Mouse (Mus musculus): ENCODE measurements around the gene Mrps33. TPM values are rescaled to one million over a fixed set of nuclear protein-coding genes. Genes with fewer than 3 reads are reported as not detected.

Mrps33 gene
- total RNA-seq, 1 experiment from 2014 or later = 62.5 TPM

- peak; percentile 83 for ATAC-seq (replicated peaks; ENCODE audit: low read depth, poor library complexity, severe bottlenecking)
These were observed 28.8 kb downstream of the Mrps33 start for GRCm38 (mm10) chr6:39781766-39782530.

- ATAC-seq (replicated peaks; ENCODE audit: low read depth, poor library complexity, severe bottlenecking) = peak; percentile 22; the same call in 1 of the 2 replicates
These were observed 29.7 kb downstream of the Mrps33 start for GRCm38 (mm10) chr6:39780857-39781666.

GRCm38 (mm10) chr6:39778506-39778905 lies 32.3 kb downstream of the Mrps33 start:
- ATAC-seq (replicated peaks; ENCODE audit: low read depth, poor library complexity, severe bottlenecking) = no peak

DNA sequence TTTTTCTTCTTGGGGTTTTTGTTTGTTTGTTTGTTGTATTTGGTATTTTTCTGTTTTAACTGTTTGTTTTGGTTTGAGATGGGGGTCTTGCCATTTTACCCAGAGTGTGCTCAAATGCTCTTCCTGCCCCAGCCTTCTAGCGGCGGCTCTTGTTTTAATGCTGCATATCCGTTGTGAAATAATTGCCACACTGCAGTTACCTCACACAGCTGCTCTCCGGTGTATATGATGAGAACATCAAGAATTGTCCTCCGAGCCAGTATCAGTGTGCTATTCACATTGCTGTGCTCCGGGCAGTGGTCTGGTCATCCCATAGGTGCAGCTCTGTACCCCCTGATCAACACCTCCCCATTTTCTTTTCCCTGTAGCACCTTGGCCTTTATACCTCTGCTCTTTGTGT lies 34.5 kb downstream of the Mrps33 start:
- ATAC-seq (replicated peaks; ENCODE audit: low read depth, poor library complexity, severe bottlenecking) = no peak

GRCm38 (mm10) chr6:39775029-39775428 lies 35.8 kb downstream of the Mrps33 start:
- ATAC-seq (replicated peaks; ENCODE audit: low read depth, poor library complexity, severe bottlenecking) = no peak

DNA sequence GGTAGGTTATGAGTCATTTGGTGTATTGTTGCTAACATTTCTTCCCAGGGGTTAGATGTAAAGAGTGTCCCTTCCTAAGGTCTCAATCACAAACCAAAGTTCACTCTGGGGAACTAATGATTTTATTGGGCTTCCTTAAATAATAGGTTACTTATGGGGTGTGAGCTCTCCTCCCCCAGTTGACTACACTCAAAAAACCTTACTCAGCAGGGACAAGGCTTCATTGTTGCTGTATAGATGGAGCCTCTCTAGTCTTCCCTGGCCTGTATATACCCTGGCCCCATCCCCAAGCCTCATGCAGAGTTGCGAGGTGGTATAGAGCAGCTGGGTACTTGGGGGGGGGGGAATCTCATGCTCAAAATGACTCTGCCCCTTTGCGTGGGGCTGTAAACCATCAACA lies 53.6 kb downstream of the Mrps33 start:
- no peak for ATAC-seq (replicated peaks; ENCODE audit: low read depth, poor library complexity, severe bottlenecking)

Other genes starting within 250 kb of the Mrps33 start
- 7.7 and 9.6 TPM in 2 replicates for gene Adck2, start 237.1 kb downstream of the Mrps33 start, total RNA-seq (2017)
- gene Gm42420, start 225.2 kb downstream of the Mrps33 start, total RNA-seq (2017) = 2.3 TPM in 1 of 2 replicates, not detected in the other
- gene Ndufb2, start 218.4 kb downstream of the Mrps33 start, total RNA-seq (2017) = 45.4 and 74.5 TPM in 2 replicates
- 17.9 and 19.6 TPM in 2 replicates for gene Braf, start 85.5 kb downstream of the Mrps33 start, total RNA-seq (2017)
- not detected in 2 replicates for gene Tmem178b, start 62.3 kb upstream of the Mrps33 start, total RNA-seq (2017)